Mouse (Mus musculus) adrenal gland, adult 8-10 months (tissue): ENCODE results near the gene Shroom3. TPM values are rescaled to one million over a fixed set of nuclear protein-coding genes. Genes with fewer than 3 reads are reported as not detected.

ENCODE experiments used
- microRNA-seq, 2 experiments: library from miRNA; unstranded; fragments of <30 nt; microRNA quantifications; one replicate each; pipeline ENCODE4 v1.2.0; 2022
- total RNA-seq, 4 experiments: library from RNA; stranded (reverse); gene quantifications; 2 replicates each; pipeline ENCODE4 v1.2.4; 2022

The Shroom3 gene
- total RNA-seq, 4 experiments from 2014 or later, result 9.0 to 12.4 (median 10.8) TPM

Small RNA genes within 50 kb of the gene (microRNA-seq; reads per million reads assigned to microRNA genes)
- gene Mir1961, result 0.17 to 0.18 reads per million in 2 experiments

Other genes with a start within 250 kb of the Shroom3 start
- 10 to 100 TPM; 23.5 to 36.6 (median 26.6) TPM for gene Nup54, start 248.2 kb upstream of the Shroom3 start, total RNA-seq
- 10 to 100 TPM; 66.0 to 88.0 (median 76.6) TPM for gene Scarb2, start 176.6 kb upstream of the Shroom3 start, total RNA-seq
- not detected for gene Fam47e, start 128.4 kb upstream of the Shroom3 start, total RNA-seq
- gene Stbd1, start 80.4 kb upstream of the Shroom3 start, total RNA-seq, result 1 to 10 TPM; 4.8 to 6.1 (median 5.5) TPM
- gene Ccdc158, start 8.2 kb upstream of the Shroom3 start, total RNA-seq, result under 1 TPM; 0.26 to 0.71 (median 0.55) TPM